Mouse (Mus musculus): ENCODE measurements around the gene Gcfc2. TPM values are rescaled to one million over a fixed set of nuclear protein-coding genes. Genes with fewer than 3 reads are reported as not detected.

Gcfc2 gene
- polyA plus RNA-seq, 1 experiment from 2014 or later: 2.0 TPM

DNA sequence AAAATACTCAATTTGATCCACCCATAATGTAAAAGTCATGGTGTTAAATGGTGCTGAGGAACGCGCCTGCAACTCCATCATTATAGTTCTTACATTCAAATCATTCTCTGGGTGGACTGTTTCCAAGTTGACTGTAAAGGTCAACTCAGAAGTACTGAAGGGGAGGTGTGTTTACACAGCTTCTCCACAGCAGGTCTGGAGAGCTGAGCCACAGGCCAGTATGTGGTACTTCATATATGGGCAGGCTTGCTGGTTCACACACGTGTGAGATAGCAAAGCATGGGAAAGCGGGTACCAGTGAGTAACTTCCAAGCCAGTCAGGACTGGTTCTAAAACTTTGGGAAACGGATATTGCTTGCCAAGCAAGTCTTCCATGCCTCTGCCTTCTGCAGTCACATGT is 31.7 kb downstream of the Gcfc2 start:
- Histone ChIP-seq H3K4me2 (ENCODE audit: low read depth, low read length) (no peak overlapping the region), H3K4me1 (ENCODE audit: insufficient read depth) (no peaks in the 10 kb centered on the region), H3K27me3 (ENCODE audit: insufficient read depth, low read length) (no peaks in the 10 kb centered on the region), H3K36me3 (replicated peaks; ENCODE audit: insufficient read depth, low read length) (peaks cover 44% of the 10 kb centered on the region), H3K4me3 (ENCODE audit: low read depth, low read length) (no peak overlapping the region), H3K9ac (replicated peaks) (no peak overlapping the region), H3K9me3 (ENCODE audit: low read length) (no peaks in the 10 kb centered on the region), H3K27ac (ENCODE audit: low read depth) (no peak overlapping the region)
- ATAC-seq: no peak
- 83% methylated on average over 5 of the region's 5 CpGs for WGBS (ENCODE audit: insufficient replicate concordance)
- DNase-seq: no peak
- no peak for TF ChIP-seq EP300 (IDR thresholded peaks at IDR 0.05; ENCODE audit: low read depth)
- no peak for TF ChIP-seq CTCF (IDR thresholded peaks at IDR 0.05; ENCODE audit: low read depth)

DNA sequence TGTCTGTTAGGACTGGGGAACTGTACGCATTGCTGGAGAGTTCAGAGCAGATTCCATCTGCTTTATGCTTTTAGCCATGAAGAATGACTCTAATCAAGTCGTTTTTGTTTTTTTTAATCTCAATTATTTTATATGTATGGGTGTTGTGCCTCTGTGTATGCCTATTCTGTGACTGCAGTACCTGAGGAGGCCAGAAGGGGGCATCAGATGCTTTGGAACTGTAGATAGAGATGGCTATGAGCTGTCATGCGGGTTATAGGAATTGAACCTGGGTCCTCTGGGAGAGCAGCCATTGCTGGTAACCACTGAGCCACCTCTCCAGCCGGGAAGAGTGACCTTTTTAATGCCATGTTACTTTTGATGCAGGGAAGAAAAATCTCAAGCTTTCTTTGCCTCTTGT is 32.9 kb downstream of the Gcfc2 start:
- peak; percentile 33 for DNase-seq
- TF ChIP-seq EP300 (IDR thresholded peaks at IDR 0.05; ENCODE audit: low read depth): no peak
- TF ChIP-seq CTCF (IDR thresholded peaks at IDR 0.05; ENCODE audit: low read depth): peak; percentile 60
- H3K9me3 ChIP-seq (ENCODE audit: low read length): no peaks in the 10 kb centered on the region
- 84% methylated on average over 4 of the region's 4 CpGs for WGBS (ENCODE audit: insufficient replicate concordance)
- peaks cover 53% of the 10 kb centered on the region for H3K36me3 ChIP-seq (replicated peaks; ENCODE audit: insufficient read depth, low read length)
- no peak overlapping the region for H3K4me2 ChIP-seq (ENCODE audit: low read depth, low read length)
- no peaks in the 10 kb centered on the region for H3K27me3 ChIP-seq (ENCODE audit: insufficient read depth, low read length)
- H3K4me1 ChIP-seq (ENCODE audit: insufficient read depth): no peaks in the 10 kb centered on the region
- H3K9ac ChIP-seq (replicated peaks): no peak overlapping the region
- H3K27ac ChIP-seq (ENCODE audit: low read depth): no peak overlapping the region
- no peak overlapping the region for H3K4me3 ChIP-seq (ENCODE audit: low read depth, low read length)
- ATAC-seq: no peak

DNA sequence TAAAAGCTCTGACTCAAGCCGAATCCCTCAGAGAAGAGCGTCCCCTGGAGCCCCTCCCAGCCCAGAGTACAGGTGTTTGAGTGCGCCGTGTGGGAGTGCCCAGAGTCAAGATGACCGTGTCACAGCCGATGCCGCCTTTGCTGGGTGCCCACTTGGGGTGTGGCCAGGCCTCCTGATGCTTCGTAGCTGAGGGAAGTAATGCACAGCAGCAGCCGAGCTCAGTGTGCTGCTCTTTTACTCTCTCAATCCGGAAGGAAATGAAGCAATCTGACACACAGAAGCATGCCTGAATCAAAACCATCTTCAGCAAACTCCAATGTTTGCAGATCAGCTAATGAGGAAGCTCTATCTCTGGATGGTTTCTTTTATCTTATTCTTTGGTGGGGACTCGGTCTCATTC is 34.5 kb downstream of the Gcfc2 start:
- WGBS (ENCODE audit: insufficient replicate concordance): 76% methylated on average over 11 of the region's 11 CpGs
- H3K4me3 ChIP-seq (ENCODE audit: low read depth, low read length): no peak overlapping the region
- H3K9me3 ChIP-seq (ENCODE audit: low read length): no peaks in the 10 kb centered on the region
- H3K27ac ChIP-seq (ENCODE audit: low read depth): no peak overlapping the region
- no peak overlapping the region for H3K4me2 ChIP-seq (ENCODE audit: low read depth, low read length)
- no peaks in the 10 kb centered on the region for H3K27me3 ChIP-seq (ENCODE audit: insufficient read depth, low read length)
- DNase-seq: no peak
- TF ChIP-seq EP300 (IDR thresholded peaks at IDR 0.05; ENCODE audit: low read depth) (no peak), CTCF (IDR thresholded peaks at IDR 0.05; ENCODE audit: low read depth) (no peak)
- no peaks in the 10 kb centered on the region for H3K4me1 ChIP-seq (ENCODE audit: insufficient read depth)
- no peak overlapping the region for H3K9ac ChIP-seq (replicated peaks)
- ATAC-seq: no peak
- peaks cover 61% of the 10 kb centered on the region for H3K36me3 ChIP-seq (replicated peaks; ENCODE audit: insufficient read depth, low read length)

DNA sequence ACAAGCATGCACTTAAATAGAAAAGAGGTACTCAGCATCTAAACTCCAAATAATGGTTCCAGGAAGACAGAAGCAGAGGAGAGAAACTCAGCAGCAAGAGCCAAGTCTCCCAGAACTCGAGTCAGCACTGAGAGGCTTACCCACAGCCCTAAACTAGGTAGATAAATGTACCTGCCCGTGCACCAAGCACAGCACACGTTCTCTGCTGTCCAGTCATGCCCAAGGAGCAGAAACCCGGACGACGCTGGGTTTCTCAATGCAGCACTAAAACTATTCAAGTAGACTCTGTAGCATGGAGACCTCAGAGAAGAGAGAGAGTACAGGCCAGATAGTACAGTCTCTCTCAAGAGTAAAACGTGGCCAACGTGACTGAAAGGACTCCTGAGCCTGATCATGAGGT is 36.4 kb downstream of the Gcfc2 start:
- Histone ChIP-seq H3K4me1 (ENCODE audit: insufficient read depth) (no peaks in the 10 kb centered on the region), H3K9me3 (ENCODE audit: low read length) (no peaks in the 10 kb centered on the region), H3K27me3 (ENCODE audit: insufficient read depth, low read length) (no peaks in the 10 kb centered on the region), H3K36me3 (replicated peaks; ENCODE audit: insufficient read depth, low read length) (peaks cover 59% of the 10 kb centered on the region), H3K27ac (ENCODE audit: low read depth) (no peak overlapping the region), H3K4me2 (ENCODE audit: low read depth, low read length) (no peak overlapping the region), H3K4me3 (ENCODE audit: low read depth, low read length) (no peak overlapping the region), H3K9ac (replicated peaks) (no peak overlapping the region)
- WGBS (ENCODE audit: insufficient replicate concordance): 92% methylated on average over 8 of the region's 8 CpGs
- TF ChIP-seq EP300 (IDR thresholded peaks at IDR 0.05; ENCODE audit: low read depth) (no peak), CTCF (IDR thresholded peaks at IDR 0.05; ENCODE audit: low read depth) (no peak)
- no peak for DNase-seq
- no peak for ATAC-seq

DNA sequence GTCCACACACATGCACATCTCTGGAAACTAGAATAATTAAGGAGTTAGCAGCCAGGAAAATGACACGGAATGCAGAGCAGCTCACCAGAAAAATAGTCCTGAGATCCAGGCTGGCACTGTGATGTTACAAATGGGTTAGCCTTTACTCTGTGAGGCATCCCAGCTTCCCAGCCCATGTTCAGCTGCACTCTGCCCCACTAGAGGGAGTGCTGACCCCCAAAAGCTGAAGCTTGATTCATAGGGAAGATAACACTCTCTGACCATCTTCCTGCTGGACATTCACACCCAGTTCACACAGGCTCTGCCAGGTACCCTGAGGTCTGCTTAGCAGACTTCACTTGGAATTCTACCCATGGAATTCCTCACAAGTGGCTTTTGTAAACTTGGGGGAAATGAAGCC is 36.8 kb downstream of the Gcfc2 start:
- H3K36me3 ChIP-seq (replicated peaks; ENCODE audit: insufficient read depth, low read length): peaks cover 58% of the 10 kb centered on the region
- H3K27ac ChIP-seq (ENCODE audit: low read depth): no peak overlapping the region
- TF ChIP-seq EP300 (IDR thresholded peaks at IDR 0.05; ENCODE audit: low read depth) (no peak), CTCF (IDR thresholded peaks at IDR 0.05; ENCODE audit: low read depth) (peak; percentile 28; the same call in 1 of the 2 replicates)

DNA sequence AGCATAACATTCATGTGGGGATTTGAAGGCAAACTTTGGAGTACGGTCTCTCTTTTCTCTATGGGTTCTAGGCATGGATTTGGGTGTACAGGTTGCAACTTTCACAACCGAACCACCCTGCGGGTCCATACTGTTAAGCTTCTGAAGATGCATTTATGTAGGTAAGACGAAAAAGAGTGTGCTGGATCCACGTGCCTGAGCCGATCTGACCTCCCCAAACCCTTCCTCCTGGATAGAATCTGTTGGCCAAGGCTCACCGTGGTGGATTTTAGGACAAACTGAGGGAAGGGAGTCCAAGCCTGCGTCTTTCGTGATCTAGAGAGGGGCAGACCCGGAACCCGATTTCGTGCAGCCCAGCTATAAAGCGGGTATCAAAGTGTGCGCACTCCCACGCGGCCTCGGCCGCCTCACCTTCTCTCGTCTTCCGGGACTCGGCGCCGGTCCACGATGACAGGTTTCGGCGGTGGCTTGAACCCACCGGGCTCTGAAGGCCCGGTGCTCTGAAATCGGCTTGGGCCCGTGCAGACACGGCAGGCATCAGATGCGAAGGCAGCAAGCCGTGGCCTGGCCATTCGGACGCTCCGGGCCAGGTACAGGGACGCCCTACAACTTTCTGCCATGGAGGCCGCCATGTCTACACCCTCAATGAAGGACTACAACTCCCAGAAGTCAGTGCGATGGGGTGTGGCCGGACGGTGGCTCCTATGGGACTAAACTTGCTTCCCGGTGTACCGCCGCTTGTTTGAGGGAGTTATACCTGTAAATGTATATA is 42.0 kb downstream of the Gcfc2 start, which contains the start of gene Mrpl19:
Gene Mrpl19 (minus strand): TSS at position 663 of the 772 bp plus-strand sequence.
- Histone ChIP-seq H3K27me3 (ENCODE audit: insufficient read depth, low read length) (no peaks in the 10 kb centered on the region), H3K27ac (ENCODE audit: low read depth) (no peak within 1 kb of the TSS), H3K4me3 (ENCODE audit: low read depth, low read length) (peak within 1 kb of the TSS; percentile 89), H3K36me3 (replicated peaks; ENCODE audit: insufficient read depth, low read length) (peaks cover 19% of the 10 kb centered on the region), H3K9me3 (ENCODE audit: low read length) (no peaks in the 10 kb centered on the region), H3K4me1 (ENCODE audit: insufficient read depth) (no peaks in the 10 kb centered on the region; the same call in 1 of the 2 replicates), H3K4me2 (ENCODE audit: low read depth, low read length) (peak within 1 kb of the TSS; percentile 86), H3K9ac (replicated peaks) (peak within 1 kb of the TSS; percentile 79)
- DNase-seq (peak; percentile 93), ATAC-seq (peak; percentile 99)
- TF ChIP-seq CTCF (IDR thresholded peaks at IDR 0.05; ENCODE audit: low read depth): no peak
- WGBS (ENCODE audit: insufficient replicate concordance): under 1% methylated on average over 44 of the region's 44 CpGs

More for the DNA sequence above, 36.8 kb downstream of the Gcfc2 start:
- WGBS (ENCODE audit: insufficient replicate concordance): 72% methylated on average over 1 of the region's 1 CpGs
- H3K4me3 ChIP-seq (ENCODE audit: low read depth, low read length): no peak overlapping the region
- H3K9me3 ChIP-seq (ENCODE audit: low read length): no peaks in the 10 kb centered on the region
- no peak for DNase-seq
- no peak overlapping the region for H3K4me2 ChIP-seq (ENCODE audit: low read depth, low read length)
- no peak overlapping the region for H3K9ac ChIP-seq (replicated peaks)
- ATAC-seq: no peak
- no peaks in the 10 kb centered on the region for H3K27me3 ChIP-seq (ENCODE audit: insufficient read depth, low read length)
- H3K4me1 ChIP-seq (ENCODE audit: insufficient read depth): no peaks in the 10 kb centered on the region; the same call in 1 of the 2 replicates

Data from liver, postnatal 0 days (tissue).